Mouse (Mus musculus): ENCODE measurements at regions not wholly inside any gene's neighbourhood (a gene's known extent, or its start where the extent isn't known, plus 50 kb on each side); places are given as distances from the start of the nearest gene placed in this dataset.

- Histone ChIP-seq H3K4me2 (no peak overlapping the region), H3K27me3 (no peaks in the 10 kb centered on the region), H3K9ac (no peak overlapping the region), H3K27ac (no peak overlapping the region), H3K4me1 (replicated peaks) (no peaks in the 10 kb centered on the region), H3K9me3 (no peaks in the 10 kb centered on the region), H3K4me3 (no peak overlapping the region), H3K36me3 (no peaks in the 10 kb centered on the region)
- peak; percentile 52; the same call in 1 of the 2 replicates for ATAC-seq (ENCODE audit: low FRiP score)
- 65% methylated on average over 2 of the region's 2 CpGs for WGBS
Measured at GRCm38 (mm10) chr13:79529336-79529735, 1329.8 kb upstream of the Nr2f1 start.

GRCm38 (mm10) chr13:79550711-79551110 is 1332.5 kb upstream of the Arrdc3 start:
- no peak for ATAC-seq (ENCODE audit: low FRiP score)
- no peak overlapping the region for H3K27ac ChIP-seq
- no peaks in the 10 kb centered on the region for H3K27me3 ChIP-seq
- no peak overlapping the region for H3K4me2 ChIP-seq
- no peaks in the 10 kb centered on the region for H3K36me3 ChIP-seq
- WGBS, result 45% methylated on average over 2 of the region's 2 CpGs
- H3K4me1 ChIP-seq (replicated peaks), result no peaks in the 10 kb centered on the region
- no peak overlapping the region for H3K9ac ChIP-seq
- no peak overlapping the region for H3K4me3 ChIP-seq
- H3K9me3 ChIP-seq, result no peaks in the 10 kb centered on the region

GRCm38 (mm10) chr13:79555572-79556280 is 1327.5 kb upstream of the Arrdc3 start:
- ATAC-seq (ENCODE audit: low FRiP score), result no peak

More at GRCm38 (mm10) chr13:79555572-79556280, 1327.5 kb upstream of the Arrdc3 start:
- Histone ChIP-seq H3K27me3 (no peaks in the 10 kb centered on the region), H3K9ac (no peak overlapping the region), H3K4me1 (replicated peaks) (no peaks in the 10 kb centered on the region), H3K4me3 (no peak overlapping the region), H3K9me3 (no peaks in the 10 kb centered on the region), H3K4me2 (no peak overlapping the region), H3K27ac (no peak overlapping the region), H3K36me3 (no peaks in the 10 kb centered on the region)
- 84% methylated on average over 3 of the region's 3 CpGs for WGBS

Measured in hindbrain, embryonic 13.5 days (tissue).